Mouse (Mus musculus) retina, adult 2 months (tissue): ENCODE data around the gene Mrpl54.

Source experiments
- DNase-seq: peaks from one replicate; pipeline ENCODE4 v3.0.0-alpha.2; 2012; ENCODE audit warnings: low read depth, low spot score

Gene Mrpl54

DNA sequence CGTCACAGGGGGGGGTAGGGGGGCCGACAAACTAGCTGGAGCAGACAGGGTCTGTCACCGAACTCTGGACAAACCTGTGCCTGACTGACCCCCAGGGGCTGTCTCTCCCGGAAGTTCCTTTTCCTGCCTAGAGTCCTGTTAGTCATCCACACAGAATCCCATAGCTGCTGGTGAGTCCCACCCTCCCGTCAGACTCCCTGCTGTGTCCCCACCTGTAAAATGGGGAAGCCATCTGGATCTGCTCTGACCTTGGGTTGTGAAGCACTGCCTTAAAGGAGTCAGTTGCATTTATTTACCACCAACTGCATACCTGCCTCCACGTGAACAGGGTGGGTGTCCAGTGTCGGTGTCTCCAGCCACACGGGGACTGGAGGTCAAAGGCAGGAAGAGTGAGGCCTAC lies 27.7 kb upstream of the Mrpl54 start:
- no peak for DNase-seq

DNA sequence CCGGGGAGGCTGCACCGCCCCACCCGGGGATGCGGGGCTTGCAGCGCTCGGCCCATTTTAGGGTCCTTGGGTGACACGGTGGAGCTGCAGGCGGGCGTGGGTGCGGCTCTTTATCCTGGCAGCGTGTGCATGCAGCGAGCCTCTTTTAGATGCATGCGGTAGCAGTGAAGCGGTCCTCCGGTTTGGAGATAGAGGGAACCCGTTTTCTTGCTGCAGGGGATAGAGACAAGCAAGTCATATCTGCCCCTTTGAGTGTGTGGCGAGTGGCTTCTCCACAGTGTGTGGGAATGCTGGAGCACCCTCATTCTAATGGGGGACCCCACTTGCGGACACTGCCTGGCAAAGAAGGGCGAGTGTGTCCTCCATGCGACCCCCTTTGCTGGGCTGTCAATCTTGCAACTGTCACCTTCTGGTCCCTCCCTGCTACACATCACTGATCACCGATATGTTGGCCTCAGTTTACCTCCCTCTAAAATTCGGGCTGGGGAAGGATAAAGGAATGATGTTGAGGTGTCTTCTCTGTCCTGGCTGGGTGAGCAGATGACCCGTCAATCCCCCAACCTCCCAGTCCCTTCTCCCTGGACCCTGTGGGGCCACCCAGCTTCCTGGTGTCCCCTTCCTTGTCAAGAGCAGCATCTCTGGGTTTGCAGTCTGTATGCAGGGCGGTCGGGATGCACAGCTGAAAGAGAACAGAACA lies 26.7 kb upstream of the Mrpl54 start:
- DNase-seq = no peak

DNA sequence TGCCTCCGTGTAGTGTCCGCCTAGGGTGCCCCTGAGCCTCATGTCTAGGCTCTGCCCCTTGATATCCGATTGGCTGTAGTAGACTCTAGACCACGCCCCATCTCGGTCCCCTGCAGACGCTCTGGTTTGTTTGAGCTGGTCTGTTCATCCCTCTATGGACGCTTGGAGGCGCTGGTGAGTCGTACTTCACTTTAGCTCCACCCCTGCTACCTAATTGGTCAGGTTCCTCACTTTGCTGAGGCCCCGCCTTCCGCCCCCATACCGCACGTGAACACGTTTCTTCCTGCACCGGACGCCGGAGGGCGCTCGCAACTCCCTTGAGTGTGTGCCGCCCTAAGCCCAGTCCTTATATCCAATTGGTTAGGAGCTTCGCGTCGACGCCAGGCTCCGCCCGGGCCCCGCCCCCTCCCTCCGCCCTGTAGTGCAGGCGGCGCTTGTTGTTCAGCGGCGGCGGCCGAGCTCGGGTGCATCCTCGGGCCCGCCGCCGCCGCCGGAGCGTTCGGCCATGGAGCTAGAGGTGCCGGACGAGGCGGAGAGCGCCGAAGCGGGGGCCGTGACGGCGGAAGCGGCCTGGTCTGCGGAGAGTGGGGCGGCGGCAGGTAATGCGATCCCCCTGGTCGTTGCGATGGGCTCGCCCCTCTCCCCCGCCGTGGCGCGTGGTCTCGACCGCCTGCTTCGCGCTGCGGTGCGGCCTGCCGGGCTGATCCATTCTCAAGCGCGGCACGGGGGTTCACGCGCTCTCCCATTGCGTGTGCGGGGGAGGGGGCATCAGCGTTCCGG lies 26.0 kb upstream of the Mrpl54 start, which contains the start of gene Pip5k1c:
Gene Pip5k1c, plus strand, starts transcription at position 410 of the 780 bp plus-strand sequence.
- peak; percentile 100 for DNase-seq

DNA sequence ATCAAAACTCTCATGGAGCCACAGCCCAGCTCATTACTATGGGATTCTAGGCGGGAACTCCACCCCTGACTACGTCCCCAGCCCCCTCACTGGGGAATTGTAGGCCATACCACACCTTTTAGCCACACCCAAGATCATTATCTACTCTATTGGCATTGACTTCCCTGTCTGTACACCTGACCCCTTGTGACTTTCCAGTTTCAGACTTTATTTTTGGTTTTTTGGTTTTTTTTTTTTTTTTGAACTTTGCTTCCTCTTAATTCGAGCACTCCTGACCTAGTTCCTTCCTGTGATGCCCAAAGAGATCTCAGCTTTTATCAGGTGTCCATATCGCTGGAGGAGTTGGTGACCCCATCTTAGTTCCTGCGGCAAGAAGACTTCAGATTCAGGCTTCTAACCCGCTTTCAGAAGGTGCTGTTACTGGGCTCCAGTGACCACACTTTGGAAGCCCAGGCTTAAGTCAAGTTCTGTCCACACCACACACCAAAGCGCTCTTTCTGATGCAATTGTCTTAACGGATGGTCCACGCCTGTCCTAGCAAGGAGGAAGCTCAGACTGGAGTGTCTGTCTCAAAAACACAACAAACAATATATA lies 24.9 kb upstream of the Mrpl54 start, which contains the start of gene Tjp3:
Gene Tjp3, minus strand, starts transcription at position 71 of the 594 bp plus-strand sequence.
- no peak for DNase-seq

DNA sequence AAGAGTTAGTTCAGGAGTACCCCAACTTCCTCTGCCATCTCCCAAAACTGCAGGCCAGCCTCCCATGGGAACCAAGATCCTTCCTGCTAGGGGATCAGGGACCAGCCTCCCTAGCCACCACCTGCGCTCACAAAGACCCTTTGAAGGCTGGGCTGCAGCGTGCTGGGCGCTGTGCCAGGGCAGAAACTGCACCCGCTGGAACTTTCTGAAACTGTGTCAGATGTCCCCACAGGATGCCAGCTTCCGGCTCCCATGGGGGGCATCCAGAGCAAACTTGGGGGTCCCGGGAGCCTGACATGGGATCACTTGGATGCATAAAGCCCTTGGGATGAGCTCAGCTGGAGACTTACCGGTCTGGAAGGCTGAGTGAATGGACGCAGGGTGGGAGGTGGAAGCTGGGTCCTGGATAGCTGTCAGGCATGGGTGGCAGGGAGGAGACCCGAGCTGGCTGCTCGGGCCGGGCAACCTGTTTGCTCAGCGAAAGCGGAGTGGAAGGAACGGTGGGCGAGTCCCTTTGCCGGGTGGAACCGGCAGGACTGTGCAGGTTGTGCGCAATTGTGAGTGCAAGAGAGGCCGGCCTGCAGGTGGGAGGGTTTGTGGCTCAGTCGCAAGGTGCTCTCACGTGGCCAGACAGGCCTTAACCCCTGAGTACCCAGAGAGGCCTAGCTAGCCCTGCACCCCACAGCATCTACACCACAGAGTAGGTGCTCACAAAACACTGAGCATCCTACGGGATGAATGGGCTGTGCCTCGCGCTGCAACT lies 24.1 kb upstream of the Mrpl54 start:
- no peak for DNase-seq

DNA sequence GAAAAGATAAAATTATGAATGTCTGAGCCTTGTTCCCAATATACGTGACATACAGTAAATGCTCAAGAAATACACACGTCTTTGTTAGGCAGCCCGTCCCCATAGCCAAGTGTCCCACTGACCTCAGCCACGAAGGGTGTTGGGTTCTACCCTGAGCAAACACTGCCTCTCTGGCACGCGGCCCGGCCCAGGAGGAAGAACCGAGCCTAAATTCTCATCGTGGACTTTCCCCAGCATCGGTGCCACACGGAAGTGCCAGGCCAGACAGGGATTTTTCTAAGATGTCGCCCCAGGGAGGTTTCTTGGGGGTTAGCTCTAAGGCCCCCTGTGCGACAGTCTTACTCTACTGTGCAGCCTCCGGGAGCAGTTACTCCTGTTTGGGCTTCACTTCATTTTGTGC lies 23.1 kb upstream of the Mrpl54 start:
- DNase-seq = no peak

DNA sequence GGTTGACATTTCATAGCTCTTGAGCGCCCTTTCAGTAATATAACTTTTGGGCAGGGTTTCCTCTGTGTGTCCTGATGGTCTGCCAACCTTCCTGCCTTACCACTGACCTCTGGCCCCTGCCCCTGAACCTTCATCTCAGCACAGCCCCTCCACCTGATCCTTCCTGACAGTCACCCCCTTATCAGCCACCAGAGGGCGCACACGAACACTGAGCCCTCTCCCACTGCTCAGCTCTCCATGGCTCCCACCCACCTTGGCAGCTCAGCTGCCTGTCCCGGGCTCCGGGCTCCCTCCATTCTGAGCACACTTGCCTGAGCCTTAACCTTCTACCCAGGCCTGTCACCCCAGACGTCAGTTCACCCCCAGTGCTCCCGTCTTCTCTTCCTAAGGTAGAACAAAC lies 22.5 kb upstream of the Mrpl54 start:
- peak; percentile 48 for DNase-seq

DNA sequence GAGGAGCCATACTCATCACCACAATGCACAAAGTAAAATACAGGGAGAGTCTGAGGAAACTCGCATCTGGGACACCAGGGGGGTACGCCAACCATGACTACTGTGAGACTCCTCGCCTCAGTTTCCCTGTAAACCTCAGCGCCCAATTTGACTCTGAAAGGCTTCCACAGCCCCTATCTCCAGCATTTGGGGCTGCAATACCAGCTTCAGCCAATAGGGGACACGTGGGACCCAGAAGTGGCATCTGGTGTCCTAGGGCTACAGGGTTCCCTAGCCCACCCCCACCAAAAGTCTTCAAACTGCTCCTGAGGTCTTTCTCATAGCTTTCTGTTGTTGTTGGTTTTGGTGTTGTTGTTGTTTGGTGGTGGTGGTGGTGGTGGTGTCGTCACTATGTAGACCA lies 21.9 kb upstream of the Mrpl54 start:
- no peak for DNase-seq

DNA sequence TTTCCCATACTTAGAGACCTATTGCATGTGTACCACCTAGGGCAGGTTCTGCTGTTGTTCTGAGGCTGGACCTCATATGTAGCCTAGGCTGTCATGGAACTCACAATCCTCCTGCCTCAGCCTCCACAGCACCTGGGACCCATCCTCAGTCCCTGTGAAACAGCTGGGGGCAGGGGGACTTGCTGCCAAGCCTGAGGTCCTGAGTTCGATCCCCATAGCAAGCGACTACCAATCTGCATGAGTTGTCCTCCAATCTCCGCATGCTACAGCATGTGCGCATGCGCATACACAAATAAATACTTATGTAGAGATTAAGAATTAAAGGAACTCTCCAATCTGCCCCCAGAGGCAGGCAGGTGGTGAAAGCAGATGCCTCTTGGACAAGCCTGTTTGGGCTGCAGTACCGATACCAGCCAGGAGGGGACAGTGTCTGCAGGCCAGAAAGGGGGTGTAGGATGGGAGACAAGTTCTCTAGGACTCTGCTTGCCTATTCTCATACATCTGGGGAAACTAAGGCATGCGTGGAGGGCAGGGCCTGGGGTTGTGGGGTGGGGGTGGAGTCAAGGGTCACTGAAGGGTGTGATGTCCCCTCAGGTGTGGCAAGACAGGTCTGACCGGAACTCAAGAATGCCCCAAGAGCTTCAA lies 20.9 kb upstream of the Mrpl54 start:
- no peak for DNase-seq

DNA sequence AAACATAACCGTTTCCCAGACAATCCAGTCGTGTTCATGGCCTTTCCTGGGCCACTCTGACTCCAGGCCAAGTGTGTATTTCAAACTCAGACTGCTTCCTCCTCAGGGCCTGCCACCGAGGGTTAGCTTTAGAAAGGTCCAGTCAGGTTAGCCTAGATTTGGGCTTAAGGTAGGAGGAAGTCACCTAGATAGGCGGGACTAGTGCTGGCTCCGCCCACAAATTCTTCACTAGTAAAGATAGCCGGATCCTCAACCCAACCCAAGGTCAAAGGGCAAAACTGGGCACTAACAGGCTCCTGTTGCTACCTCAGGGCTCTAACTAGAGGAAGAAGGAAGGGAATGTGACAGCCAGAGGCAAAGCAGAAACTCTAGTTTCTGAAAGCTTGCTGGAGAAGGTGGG lies 19.9 kb upstream of the Mrpl54 start:
- DNase-seq = no peak

DNA sequence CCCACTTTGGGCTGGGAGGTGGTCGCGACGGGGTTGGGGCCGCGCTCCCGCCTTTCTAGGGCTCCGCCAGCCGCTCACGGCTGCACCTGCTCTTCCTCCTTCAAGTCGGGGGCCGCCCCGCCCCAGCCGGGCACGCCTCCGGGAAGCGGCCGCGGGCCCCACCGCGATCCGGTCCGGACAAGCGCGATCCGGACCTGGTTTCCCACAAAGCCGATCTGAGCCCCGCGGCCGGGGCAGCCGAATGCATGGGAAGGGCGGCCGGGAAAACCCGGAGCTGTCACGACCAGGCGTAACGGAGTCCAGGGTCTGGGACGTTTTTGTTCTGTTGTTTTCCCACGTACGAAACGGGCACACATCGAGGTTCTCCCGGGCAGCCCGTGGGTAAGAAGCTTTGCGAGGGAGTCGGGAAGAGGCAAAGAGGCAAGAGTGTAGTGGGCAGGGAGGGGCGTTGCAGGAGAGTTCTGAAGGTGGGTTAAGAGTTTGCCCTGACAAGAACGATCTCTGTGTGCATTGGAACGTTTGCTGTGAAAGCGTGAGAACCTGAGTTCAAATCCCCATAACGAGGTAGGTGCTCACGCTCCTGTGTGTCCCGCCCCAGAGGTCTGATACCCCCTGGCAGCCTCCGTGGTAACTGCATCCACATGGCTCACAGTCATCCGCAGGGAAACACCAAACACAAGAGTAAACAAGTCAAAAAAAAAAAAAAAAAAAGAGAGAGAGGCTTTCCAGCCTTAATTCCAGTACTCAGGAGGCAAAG lies 19.1 kb upstream of the Mrpl54 start:
- DNase-seq = peak; percentile 65

DNA sequence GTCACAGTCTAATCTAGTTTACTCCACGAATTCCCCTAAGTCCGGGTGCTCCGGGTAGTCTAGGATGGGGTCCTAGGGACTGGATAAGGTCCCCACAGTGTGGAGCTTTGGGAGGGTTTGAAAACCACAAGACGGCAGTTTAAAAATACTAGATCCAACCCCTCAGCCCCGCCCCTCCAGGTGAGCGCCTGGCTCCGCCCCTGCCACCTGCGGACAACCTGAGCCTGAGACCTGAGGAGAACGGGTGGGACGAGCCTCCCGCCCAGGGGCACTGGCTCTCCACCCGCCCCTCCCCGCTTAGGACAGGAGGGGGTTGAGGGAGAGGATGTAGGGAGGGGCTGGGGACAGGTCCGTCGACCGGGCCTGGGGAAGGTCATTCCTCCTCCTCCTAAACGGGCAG lies 18.0 kb upstream of the Mrpl54 start:
- no peak for DNase-seq

DNA sequence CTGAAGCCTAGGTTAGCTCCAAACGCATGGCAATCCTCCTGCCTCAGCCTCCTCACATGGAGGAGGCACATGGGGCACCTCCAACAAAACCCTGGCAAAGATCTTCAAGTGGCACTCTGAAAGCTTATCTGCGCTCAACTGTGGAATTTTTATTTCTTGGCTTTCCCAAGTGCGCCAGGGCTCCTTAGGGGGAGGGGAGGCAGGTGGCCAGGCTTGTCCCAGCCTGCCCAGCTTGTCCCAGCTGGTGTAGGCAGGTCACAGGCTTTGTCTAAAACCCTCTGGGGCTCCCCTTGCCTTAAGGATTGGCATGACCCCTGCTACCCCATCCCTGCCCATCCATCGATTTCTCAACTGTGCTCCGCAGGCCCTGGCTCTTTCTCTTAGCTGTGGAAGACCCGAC lies 17.5 kb upstream of the Mrpl54 start:
- no peak for DNase-seq

DNA sequence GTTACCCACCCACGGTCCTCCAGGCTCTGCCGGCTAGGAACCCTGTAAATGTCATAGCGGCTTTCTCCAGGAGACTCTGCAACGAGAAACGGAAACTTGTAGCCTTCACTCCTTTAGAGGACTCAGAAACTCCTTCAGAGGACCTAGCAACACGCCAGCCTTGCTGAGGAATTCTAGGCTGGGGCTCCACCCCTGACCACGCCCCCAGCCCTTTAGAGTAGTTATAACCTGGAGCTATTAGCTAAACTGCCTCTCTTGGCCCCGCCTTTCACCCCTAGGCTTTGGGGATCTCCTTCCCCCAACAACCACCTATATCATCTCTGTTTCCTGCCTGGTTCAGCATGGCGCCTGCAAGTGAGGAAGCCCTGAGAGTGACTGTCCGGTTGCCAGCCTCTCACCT lies 12.8 kb upstream of the Mrpl54 start:
- no peak for DNase-seq

DNA sequence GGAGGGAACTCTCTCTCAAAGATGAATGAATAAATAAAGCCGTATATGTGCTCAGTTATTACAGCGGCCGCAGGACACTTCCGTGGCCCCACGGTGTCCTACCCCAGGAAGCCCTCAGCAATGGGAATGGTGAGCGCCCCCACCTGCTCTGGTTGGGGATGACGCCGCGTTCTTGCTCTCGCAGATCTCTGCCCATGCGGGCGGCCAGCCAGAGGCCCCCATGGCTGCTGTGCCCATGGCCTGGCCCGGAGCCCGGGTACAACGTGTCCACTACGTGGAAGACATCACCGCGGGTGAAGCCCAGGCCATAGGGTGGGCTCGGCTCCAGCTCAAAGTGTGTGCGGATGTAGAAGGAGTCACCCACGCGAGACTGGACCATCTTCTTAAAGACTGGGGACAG lies 10.9 kb upstream of the Mrpl54 start:
- no peak for DNase-seq

DNA sequence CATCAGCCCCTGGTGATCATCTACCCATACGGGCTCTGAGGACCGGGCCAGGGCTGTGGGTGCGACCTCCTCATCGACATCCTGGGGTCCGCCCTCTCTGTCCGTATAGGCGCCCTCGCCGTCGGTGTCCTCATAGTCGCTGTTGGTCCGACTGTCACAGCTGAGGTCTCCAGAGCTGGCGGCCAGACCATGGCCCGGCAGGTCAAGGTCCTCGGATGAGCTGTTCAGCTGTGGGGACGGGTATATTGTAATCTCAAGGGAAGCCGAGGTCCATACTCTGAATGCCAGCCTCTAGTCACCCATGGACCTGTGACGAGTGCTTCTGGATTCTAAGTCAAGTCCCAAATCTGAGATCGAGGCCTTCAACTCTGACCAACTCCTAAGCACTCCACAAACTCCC lies 7.1 kb upstream of the Mrpl54 start:
- no peak for DNase-seq

DNA sequence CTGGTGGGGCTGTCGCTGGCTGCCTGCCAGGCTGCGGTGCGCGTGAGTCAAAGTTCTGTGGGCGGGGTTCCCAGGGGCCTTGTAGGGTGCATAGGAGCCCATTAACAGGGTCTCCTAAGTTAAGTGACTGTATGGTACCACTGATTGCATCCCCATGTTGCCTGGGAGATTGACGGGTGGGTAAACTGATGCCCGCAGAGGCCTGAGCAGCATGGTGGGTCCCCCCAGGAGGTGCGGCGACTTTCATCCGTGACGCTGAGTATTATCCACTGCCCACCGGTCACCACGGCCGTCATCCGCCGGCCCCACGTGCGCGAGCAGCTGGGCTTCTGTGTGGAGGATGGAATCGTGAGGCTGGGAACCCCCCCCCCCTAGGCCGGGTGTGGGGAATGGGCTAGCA lies 5.6 kb upstream of the Mrpl54 start:
- DNase-seq = no peak

DNA sequence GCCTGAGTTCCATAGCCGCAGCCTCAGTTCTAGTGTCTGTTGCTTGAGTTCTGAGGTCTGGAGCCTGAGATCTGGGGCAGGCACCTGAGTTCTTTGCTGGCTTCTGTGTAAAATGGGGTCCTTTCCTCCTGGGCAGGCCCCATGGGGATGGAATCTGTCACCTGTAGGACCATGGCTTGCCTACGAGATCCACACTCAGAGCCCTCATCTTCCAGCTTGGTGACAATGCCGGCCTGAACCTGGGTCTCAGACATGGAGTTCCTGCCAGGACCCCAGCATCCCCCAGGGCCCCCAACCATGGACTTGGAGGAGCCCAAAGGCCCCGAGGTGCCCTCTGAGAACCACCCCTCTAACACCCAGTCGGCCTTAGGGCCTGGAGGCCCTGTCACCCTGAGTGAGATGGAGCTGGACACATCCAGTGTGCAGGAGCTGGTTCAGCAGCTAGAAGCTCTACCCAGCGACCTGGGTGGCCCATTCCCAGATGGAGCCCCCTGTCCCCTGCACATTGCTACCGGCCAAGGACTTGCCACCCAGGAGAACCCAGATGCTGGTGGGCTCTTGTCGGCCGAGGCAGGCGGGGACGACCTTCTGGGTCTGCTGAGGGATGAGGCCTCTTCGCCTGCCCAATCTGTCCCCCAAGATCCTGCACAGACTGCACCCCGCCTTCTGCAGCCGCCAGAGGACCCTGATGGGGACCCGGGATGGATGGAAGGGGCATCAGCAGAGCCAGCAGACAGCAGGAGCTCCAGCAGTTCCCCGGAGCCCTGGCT lies 2.1 kb upstream of the Mrpl54 start:
- DNase-seq = no peak

DNA sequence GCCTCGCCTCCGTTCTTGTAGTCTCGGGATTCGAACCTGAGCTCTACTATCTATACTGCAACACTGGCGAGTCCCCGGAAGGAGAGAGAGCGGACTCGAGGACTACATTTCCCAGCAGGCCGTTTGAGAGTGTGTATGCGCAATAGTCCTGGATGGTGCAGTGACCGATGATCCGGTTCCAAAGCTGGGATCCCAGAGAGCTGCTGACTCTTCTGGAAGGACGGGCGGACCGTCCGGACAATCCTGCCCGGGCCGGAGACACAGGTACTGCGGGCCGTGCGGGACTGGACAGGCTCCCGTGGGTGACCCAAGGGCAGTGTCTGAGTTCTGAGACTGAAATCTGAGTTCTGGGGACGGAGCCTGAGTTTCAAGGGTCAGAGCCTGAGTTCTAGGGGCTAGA lies 1.3 kb upstream of the Mrpl54 start:
- peak; percentile 90 for DNase-seq

DNA sequence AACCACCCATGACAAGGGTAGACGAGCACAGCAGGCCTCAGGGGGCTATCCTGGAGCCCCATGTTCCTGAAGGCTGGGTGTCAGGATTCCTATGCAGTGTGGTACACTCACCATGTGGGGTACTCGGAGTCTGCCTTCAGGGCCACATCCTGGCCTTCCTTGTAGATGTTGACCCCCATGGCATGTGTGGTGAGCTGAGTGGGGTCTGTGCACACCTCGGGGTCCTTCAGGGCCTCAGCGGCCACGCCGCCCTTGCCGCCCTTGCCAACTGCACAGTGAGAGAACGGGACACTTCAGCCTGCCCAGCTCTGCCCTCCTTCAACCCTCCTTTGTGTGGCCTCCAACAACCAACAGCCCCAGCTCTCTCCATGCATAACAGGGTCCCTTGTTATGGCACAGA lies 1.2 kb downstream of the Mrpl54 start:
- DNase-seq = no peak
